Mouse (Mus musculus): Measurements from ENCODE around the gene Clptm1. TPM values are rescaled to one million over a fixed set of nuclear protein-coding genes. Genes with fewer than 3 reads are reported as not detected.
"Not testable (repeated sequence)": the region's sequence is repeated elsewhere in the genome, so short reads cannot be mapped to it uniquely, and the experiment has no call there.

Gene Clptm1
- polyA plus RNA-seq, 1 experiment from 2014 or later = 77.9 TPM

DNA sequence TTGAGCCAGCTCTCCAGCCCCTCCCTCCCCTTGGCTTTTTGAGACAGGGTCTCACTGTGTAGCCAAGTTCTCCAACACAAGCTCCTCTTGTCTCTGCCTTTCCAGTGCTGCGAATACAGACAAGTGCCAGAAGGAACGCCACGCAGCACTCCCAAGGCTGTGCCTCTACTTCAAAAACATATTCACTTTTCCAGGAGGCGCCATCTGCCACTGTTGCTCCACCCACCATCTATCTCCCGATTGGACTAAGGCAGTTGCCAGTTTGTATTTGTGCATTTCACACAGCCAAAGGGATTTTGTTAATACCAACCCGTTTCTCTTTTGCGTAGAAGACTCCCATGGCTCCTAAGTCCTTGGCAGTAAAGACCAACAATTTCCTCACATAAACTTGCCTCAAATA, 44.0 kb downstream of the Clptm1 start:
- H3K4me3 ChIP-seq (ENCODE audit: low read depth, low read length) = no peak overlapping the region
- no peaks in the 10 kb centered on the region for H3K27me3 ChIP-seq (ENCODE audit: control insufficient read depth, insufficient read depth, low read length)
- H3K9me3 ChIP-seq (ENCODE audit: control insufficient read depth, low read depth, low read length) = no peaks in the 10 kb centered on the region
- 90% methylated on average over 7 of the region's 7 CpGs for WGBS
- H3K27ac ChIP-seq (ENCODE audit: low read length) = no peak overlapping the region
- H3K9ac ChIP-seq (replicated peaks; ENCODE audit: low read depth, low read length) = no peak overlapping the region
- no peaks in the 10 kb centered on the region; the same call in 1 of the 2 replicates for H3K36me3 ChIP-seq (ENCODE audit: control insufficient read depth, insufficient read depth, low read length)
- no peaks in the 10 kb centered on the region for H3K4me1 ChIP-seq (ENCODE audit: control insufficient read depth, insufficient read depth, low read length)
- ATAC-seq (ENCODE audit: insufficient number of reproducible peaks, insufficient read depth, low FRiP score, low read depth) = no peak
- H3K4me2 ChIP-seq (replicated peaks; ENCODE audit: low read depth, low read length) = no peak overlapping the region

DNA sequence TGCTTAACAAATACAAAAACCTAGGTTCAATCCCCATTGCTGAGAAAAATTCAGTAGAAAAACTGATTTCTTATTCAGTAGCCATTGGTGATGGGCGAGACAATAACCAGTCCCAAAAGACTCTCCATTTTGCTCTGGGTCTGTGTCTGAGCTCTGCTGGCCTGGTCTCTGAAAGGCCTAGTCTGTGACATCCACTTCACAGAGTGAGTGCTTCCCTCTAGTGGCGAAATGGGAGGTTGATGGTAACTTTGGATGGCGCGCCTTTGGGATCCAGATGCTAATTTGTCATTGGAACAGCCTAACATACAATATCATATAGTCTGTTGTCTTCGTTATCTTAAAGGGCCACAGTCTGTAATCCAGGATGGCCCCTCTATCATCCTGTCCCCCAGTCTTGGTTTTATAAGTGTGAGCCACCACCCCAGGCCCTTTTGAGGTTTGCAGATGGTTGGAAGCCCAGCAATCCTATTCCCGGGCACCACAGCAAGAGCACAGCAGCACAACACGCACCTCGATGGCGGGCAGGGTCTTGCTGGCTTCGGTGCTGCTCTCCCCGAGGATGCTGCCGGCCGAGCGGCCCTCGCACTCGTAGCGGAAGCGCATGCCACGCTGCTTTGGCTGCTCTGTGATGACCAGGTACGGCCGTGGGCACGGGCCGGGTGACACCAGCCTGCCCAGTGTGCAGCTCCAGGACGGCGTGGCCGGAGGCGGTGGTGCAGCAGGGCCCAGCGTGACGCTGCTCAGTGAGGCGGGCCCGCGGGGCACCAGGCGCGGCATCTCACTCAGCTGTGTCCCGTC, 45.6 kb downstream of the Clptm1 start:
- no peaks in the 10 kb centered on the region; the same call in 1 of the 2 replicates for H3K36me3 ChIP-seq (ENCODE audit: control insufficient read depth, insufficient read depth, low read length)
- no peak overlapping the region for H3K27ac ChIP-seq (ENCODE audit: low read length)
- WGBS = 6% methylated on average over 35 of the region's 35 CpGs
- H3K4me1 ChIP-seq (ENCODE audit: control insufficient read depth, insufficient read depth, low read length) = no peaks in the 10 kb centered on the region
- ATAC-seq (ENCODE audit: insufficient number of reproducible peaks, insufficient read depth, low FRiP score, low read depth) = peak; percentile 63; the same call in 1 of the 2 replicates
- H3K27me3 ChIP-seq (ENCODE audit: control insufficient read depth, insufficient read depth, low read length) = no peaks in the 10 kb centered on the region
- peak overlapping the region; percentile 48 for H3K4me2 ChIP-seq (replicated peaks; ENCODE audit: low read depth, low read length)
- H3K9me3 ChIP-seq (ENCODE audit: control insufficient read depth, low read depth, low read length) = no peaks in the 10 kb centered on the region
- peak overlapping the region; percentile 33; the same call in 1 of the 2 replicates for H3K9ac ChIP-seq (replicated peaks; ENCODE audit: low read depth, low read length)
- H3K4me3 ChIP-seq (ENCODE audit: low read depth, low read length) = peak overlapping the region; percentile 7; the same call in 1 of the 2 replicates

DNA sequence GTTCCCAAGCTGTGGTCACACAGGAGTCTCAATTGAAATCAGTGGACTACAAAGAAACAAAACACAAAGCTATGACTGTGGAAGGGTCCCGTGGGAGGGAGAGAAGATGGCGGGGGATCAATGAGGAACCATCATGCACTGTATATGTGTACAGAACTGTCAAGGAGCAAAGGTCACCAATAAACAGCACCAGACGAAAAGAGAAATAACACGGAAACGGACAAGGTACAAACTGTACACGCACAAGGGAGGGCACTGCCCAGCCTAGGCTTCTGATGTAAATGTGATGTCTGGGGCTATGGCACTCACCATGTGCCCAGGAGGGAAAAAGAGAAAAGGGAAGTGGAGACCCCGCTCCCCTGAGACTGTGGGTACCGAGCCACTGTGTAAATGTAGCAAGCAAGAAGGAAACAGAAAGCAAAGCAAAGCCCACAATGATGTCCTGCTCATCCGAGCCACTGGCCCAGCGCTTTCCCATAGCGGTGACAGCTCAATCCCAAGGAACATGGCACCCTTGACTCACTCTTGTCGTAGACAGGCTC, 49.7 kb downstream of the Clptm1 start:
- ATAC-seq (ENCODE audit: insufficient number of reproducible peaks, insufficient read depth, low FRiP score, low read depth) = no peak
- no peaks in the 10 kb centered on the region for H3K27me3 ChIP-seq (ENCODE audit: control insufficient read depth, insufficient read depth, low read length)
- no peaks in the 10 kb centered on the region for H3K9me3 ChIP-seq (ENCODE audit: control insufficient read depth, low read depth, low read length)
- 88% methylated on average over 12 of the region's 12 CpGs for WGBS
- no peak overlapping the region for H3K27ac ChIP-seq (ENCODE audit: low read length)
- no peaks in the 10 kb centered on the region for H3K4me1 ChIP-seq (ENCODE audit: control insufficient read depth, insufficient read depth, low read length)
- H3K36me3 ChIP-seq (ENCODE audit: control insufficient read depth, insufficient read depth, low read length) = peaks cover 3% of the 10 kb centered on the region; the same call in 1 of the 2 replicates
- H3K4me3 ChIP-seq (ENCODE audit: low read depth, low read length) = no peak overlapping the region
- H3K4me2 ChIP-seq (replicated peaks; ENCODE audit: low read depth, low read length) = no peak overlapping the region
- no peak overlapping the region for H3K9ac ChIP-seq (replicated peaks; ENCODE audit: low read depth, low read length)

DNA sequence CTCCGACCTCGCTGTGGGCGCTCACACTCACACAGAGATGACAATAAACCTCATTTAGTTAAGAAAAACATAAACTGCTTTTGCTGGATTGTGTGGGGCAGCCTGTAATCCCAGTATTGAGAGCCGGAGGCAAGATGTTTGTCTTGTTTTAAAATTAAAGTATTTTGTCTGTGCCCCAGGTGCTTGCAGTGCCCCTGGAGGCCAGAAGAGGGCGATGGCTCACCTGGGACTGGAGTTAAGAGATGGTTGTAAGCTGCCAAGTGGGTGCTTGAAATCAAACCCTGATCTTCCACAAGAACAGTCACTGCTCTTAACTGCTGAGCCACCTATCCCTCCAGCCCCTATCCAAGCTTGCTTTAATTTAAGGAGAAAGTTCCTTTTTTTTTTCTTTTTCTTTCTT, 53.9 kb downstream of the Clptm1 start:
- 81% methylated on average over 5 of the region's 5 CpGs for WGBS
- Histone ChIP-seq H3K27ac (ENCODE audit: low read length) (no peak overlapping the region), H3K36me3 (ENCODE audit: control insufficient read depth, insufficient read depth, low read length) (peaks cover 3% of the 10 kb centered on the region; the same call in 1 of the 2 replicates), H3K9ac (replicated peaks; ENCODE audit: low read depth, low read length) (no peak overlapping the region), H3K4me1 (ENCODE audit: control insufficient read depth, insufficient read depth, low read length) (no peaks in the 10 kb centered on the region), H3K9me3 (ENCODE audit: control insufficient read depth, low read depth, low read length) (no peaks in the 10 kb centered on the region), H3K4me2 (replicated peaks; ENCODE audit: low read depth, low read length) (no peak overlapping the region), H3K4me3 (ENCODE audit: low read depth, low read length) (no peak overlapping the region), H3K27me3 (ENCODE audit: control insufficient read depth, insufficient read depth, low read length) (no peaks in the 10 kb centered on the region)
- no peak for ATAC-seq (ENCODE audit: insufficient number of reproducible peaks, insufficient read depth, low FRiP score, low read depth)

DNA sequence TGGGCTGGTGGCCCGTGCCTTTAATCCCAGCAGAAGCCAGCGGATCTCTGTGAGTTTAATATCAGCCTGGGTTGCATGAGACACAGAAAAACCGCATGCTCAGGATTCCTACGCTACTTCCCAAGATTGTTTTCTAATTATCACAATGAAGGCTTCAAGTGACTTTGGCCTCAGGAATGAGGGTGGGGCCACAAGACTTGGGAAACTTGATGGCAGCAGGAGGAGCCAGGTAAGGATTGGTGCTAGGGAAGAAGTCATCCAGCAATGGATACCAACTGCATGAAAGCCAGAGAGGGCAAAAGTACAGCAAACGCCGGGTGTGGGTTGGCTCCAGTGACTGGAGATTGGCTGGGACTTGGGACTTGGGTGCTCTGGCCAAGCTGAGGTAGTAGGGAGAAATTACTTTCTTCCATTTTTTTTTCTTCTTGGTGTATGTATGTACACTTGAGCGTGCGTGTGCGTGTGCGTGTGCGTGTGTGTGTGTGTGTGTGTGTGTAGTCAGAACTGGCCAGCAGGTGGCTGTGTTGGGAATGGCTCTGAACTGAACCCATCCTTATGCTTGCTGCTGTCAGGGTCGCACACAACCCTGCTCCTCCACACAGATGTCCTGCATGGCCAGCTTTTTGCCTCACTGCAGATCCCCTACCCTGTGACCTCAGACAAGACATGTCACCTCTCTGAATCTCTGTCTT, 55.0 kb downstream of the Clptm1 start:
- no peak overlapping the region for H3K4me2 ChIP-seq (replicated peaks; ENCODE audit: low read depth, low read length)
- H3K27me3 ChIP-seq (ENCODE audit: control insufficient read depth, insufficient read depth, low read length) = no peaks in the 10 kb centered on the region
- H3K4me1 ChIP-seq (ENCODE audit: control insufficient read depth, insufficient read depth, low read length) = no peaks in the 10 kb centered on the region
- ATAC-seq (ENCODE audit: insufficient number of reproducible peaks, insufficient read depth, low FRiP score, low read depth) = no peak
- no peaks in the 10 kb centered on the region for H3K9me3 ChIP-seq (ENCODE audit: control insufficient read depth, low read depth, low read length)
- H3K36me3 ChIP-seq (ENCODE audit: control insufficient read depth, insufficient read depth, low read length) = peaks cover 3% of the 10 kb centered on the region; the same call in 1 of the 2 replicates
- H3K9ac ChIP-seq (replicated peaks; ENCODE audit: low read depth, low read length) = no peak overlapping the region
- WGBS = 89% methylated on average over 12 of the region's 12 CpGs
- H3K4me3 ChIP-seq (ENCODE audit: low read depth, low read length) = no peak overlapping the region
- H3K27ac ChIP-seq (ENCODE audit: low read length) = no peak overlapping the region

DNA sequence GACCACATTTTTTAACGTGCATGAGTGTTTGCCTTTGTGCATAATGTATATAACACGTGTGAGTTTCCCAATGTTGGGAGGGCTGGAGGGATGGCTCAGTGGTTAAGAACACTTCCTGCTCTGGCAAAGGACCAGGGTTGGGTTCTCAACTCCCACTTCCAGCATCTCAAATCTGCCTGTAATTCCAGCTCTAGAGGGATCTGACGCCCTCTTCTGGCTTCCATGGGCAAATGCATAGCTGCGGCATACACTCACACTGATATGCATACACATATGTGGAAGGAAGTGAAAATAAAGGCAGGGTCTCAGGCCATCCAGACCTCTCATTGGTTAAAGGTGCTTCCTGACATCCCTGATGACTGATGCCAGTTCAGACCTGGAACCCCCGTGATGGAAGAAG, 57.5 kb downstream of the Clptm1 start:
- no peak overlapping the region for H3K4me3 ChIP-seq (ENCODE audit: low read depth, low read length)
- no peaks in the 10 kb centered on the region for H3K9me3 ChIP-seq (ENCODE audit: control insufficient read depth, low read depth, low read length)
- no peak overlapping the region for H3K9ac ChIP-seq (replicated peaks; ENCODE audit: low read depth, low read length)
- peaks cover 6% of the 10 kb centered on the region; the same call in 1 of the 2 replicates for H3K36me3 ChIP-seq (ENCODE audit: control insufficient read depth, insufficient read depth, low read length)
- H3K27ac ChIP-seq (ENCODE audit: low read length) = no peak overlapping the region
- peaks cover 13% of the 10 kb centered on the region for H3K4me1 ChIP-seq (ENCODE audit: control insufficient read depth, insufficient read depth, low read length)
- no peak overlapping the region for H3K4me2 ChIP-seq (replicated peaks; ENCODE audit: low read depth, low read length)
- ATAC-seq (ENCODE audit: insufficient number of reproducible peaks, insufficient read depth, low FRiP score, low read depth) = no peak
- H3K27me3 ChIP-seq (ENCODE audit: control insufficient read depth, insufficient read depth, low read length) = no peaks in the 10 kb centered on the region
- 80% methylated on average over 5 of the region's 5 CpGs for WGBS

DNA sequence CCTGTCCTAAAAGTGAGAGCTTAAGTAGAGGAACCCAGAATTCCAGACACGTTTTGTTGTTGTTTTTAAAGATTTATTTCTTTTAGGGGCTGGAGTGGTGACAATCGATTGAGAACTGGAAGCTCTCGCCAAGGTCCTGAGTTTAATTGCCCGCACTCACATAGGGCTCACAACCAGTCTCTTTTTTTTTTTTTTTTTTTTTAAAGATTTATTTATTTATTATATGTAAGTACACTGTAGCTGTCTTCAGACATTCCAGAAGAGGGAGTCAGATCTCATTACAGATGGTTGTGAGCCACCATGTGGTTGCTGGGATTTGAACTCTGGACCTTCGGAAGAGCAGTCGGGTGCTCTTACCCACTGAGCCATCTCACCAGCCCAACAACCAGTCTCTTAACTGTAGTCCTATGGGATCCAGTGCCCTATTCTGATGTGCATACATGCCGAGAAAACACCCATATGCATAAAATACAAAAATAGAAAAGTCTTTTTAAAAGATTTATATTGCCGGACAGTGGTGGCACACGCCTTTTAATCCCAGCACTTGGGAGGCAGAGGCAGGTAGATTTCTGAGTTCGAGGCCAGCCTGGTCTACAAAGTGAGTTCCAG, 60.1 kb downstream of the Clptm1 start:
- H3K27ac ChIP-seq (ENCODE audit: low read length); H3K9me3 ChIP-seq (ENCODE audit: control insufficient read depth, low read depth, low read length); ATAC-seq (ENCODE audit: insufficient number of reproducible peaks, insufficient read depth, low FRiP score, low read depth); H3K9ac ChIP-seq (replicated peaks; ENCODE audit: low read depth, low read length); H3K27me3 ChIP-seq (ENCODE audit: control insufficient read depth, insufficient read depth, low read length): not testable (repeated sequence)
- peak overlapping the region; percentile 67 for H3K4me3 ChIP-seq (ENCODE audit: low read depth, low read length)
- 60% methylated on average over 10 of the region's 10 CpGs for WGBS
- peaks cover 21% of the 10 kb centered on the region for H3K36me3 ChIP-seq (ENCODE audit: control insufficient read depth, insufficient read depth, low read length)
- H3K4me2 ChIP-seq (replicated peaks; ENCODE audit: low read depth, low read length) = 0 out of 2 replicates have a peak overlapping the region, but pooled peaks have one; percentile 13
- H3K4me1 ChIP-seq (ENCODE audit: control insufficient read depth, insufficient read depth, low read length) = peaks cover 13% of the 10 kb centered on the region
